Mouse (Mus musculus) heart, adult 8-10 months (tissue): ENCODE results near the gene Tex48. TPM values are rescaled to one million over a fixed set of nuclear protein-coding genes. Genes with fewer than 3 reads are reported as not detected.
A peak's percentile ranks its signal among the peaks of the same experiment; 100 is the strongest.

ENCODE experiments used
- DNase-seq: peaks from one replicate; pipeline ENCODE4 v3.0.0; 2022; ENCODE audit warnings: low spot score
- total RNA-seq, 4 experiments: library from RNA; stranded (reverse); gene quantifications; 2 replicates each; pipeline ENCODE4 v1.2.4; 2022

The Tex48 gene
- total RNA-seq, 4 experiments from 2014 or later = not detected

- no peak for DNase-seq
Measured at GRCm38 (mm10) chr4:63595259-63595658, 27.0 kb downstream of the Tex48 start.

DNA sequence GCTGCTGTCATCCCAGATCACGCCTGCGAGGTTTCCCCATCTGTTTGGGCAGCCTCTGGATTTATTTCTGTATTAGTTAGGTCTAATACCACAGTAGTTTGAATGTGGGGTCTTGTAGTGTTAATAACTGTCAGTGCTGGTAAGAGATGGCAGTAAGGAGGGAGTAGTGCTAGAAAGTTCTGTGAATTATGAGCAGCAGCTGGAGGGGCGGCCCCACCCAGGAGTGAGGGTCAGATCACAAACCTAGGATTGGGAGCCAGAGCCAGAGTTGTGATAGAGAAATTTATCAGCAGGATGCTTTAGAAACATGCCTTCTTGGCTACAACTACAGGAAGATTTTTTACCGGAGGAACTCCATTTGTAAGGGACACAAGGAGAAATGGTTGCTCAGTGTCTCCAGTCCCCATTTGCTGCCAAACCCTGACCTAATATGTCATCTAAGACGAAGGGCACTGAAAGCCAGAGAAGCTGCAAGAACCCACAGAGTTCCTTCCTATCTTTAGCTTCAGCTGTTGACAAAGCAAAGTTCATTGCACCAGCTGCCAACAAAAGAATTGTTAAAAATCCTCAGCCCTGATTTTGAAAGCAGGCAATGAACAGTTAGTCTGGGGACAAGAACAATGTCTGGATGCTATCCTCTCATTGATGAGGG is 27.6 kb downstream of the Tex48 start:
- DNase-seq = peak; percentile 40

GRCm38 (mm10) chr4:63590538-63590937 is 31.7 kb downstream of the Tex48 start:
- no peak for DNase-seq

DNA sequence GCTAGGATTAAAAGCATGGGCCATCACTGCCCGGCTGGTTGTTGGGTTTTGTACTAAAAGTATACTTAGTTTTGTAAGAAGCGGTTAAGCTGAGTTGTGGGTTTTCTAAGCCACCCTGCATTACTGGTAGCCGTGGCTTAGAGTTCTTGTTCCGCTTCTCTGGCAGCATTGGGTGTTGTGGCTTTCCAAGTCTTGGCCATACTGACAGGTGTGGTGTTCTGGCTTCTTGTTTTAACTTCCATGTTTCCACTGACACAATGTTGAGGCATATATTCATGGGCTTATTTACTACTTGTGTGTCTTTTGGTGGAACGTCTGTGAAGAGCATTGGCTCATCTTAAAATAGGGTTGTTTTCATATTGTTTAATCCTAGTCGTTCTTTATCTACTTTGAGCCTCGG is 32.2 kb downstream of the Tex48 start:
- DNase-seq = no peak

GRCm38 (mm10) chr4:63586240-63586639 is 36.0 kb downstream of the Tex48 start:
- no peak for DNase-seq

- no peak for DNase-seq
Measured at GRCm38 (mm10) chr4:63585216-63585615, 37.0 kb downstream of the Tex48 start.

GRCm38 (mm10) chr4:63582580-63582979 is 39.6 kb downstream of the Tex48 start:
- DNase-seq = no peak

DNA sequence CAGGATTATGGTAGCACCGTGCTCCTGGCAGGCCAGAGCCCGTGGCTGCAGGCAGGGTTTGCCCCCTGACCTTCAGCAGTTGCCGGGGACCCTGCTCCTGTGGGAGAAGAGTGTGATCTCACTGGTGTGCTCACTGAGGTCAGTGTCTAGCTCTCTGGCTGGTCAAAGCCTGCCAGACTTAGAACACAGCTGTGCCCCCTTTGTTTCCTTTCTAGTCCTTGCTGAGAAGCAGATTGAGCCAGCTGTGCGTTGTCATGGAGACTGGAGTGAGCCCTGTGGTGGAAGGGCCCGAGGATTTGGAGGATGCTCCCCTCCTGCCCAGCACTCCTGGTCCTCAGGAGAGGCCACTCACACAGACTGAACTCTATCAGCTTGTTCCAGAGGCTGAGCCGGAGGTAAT is 42.1 kb downstream of the Tex48 start:
- no peak for DNase-seq

DNA sequence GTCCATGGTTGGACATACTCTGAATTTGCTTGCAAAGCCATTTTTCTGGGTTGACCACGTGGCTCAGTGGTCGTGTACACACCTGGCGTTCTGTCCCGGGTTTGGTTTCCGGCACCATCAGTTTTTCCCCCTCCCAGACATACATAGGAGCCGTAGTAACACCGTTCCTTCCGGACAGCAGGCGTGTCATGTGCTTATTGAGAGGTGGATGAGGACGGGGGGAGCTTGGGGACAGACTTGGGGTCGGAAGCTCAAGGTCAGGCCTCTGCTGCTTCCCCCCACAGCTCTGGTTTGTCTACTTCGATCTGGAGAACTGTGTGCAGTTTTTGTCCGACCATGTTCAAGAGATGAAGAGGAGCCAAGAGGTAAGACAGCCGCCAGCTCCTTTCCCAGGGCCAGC is 42.6 kb downstream of the Tex48 start:
- DNase-seq = no peak

DNA sequence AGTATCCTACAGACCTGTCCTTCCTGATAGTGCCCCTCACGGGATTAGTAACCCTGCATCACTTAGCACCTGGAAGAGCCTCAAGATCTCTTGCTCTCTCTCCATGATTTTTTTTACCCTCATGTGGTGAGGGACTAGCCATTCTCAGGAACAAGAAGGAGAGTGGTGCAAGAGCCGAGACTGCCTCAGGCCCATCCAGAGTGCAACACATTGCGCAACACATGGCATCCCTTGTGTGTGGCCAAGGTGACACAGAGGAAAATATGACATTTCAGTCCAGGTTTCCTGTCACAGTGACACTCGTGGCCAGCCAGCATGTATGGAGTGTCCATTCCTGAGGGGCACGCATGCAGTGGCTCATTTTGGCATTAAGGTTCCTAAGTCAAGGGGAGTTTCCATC is 49.6 kb downstream of the Tex48 start:
- no peak for DNase-seq

DNA sequence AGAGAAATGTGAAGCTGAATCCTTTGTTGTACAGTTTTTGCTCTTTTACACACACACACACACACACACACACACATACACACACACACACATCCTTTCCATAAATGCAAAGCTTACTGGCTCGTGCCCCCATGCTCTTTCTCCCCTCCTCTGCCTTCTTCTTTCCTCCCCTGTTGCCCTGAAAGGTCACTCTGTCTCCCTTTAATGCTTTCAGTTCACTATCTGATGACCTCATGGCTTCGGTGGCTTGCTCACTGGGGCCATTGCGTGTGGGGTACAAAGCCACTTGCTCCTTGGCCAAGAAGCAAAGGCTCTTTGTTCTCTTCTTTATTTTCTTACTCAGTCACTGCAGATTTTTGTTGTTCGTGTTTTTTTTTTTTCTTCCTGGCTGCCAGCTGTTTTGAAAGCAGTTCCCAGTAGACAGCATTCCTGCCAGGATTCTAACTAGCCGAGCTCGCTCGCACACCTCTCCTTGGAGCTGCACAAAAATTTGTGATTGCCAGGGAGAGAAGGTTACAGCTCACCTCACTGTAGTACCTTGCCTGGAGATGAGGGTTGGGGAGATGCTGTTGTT is 51.9 kb downstream of the Tex48 start:
- DNase-seq = no peak

DNA sequence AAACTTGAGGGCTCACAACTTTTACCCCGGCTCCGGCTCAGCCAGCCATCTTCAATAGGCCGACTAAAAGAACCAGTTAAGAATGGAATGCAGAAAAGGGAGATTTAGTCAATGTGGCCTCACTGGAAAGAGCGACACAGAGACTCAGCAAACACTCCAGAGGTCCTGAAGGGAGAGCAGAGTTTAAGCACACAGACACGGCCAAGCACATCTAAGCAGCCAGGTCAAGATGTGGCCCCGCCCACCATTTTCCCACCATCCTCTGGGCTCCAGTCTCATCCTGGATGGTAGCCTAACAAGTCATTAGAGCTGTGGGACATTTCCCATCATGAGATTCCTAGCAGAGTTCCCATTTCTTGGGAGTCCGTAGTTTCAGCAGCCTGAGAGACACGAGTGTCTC is 52.9 kb downstream of the Tex48 start:
- DNase-seq = no peak

- DNase-seq = no peak
Measured at GRCm38 (mm10) chr4:63567712-63568390, 54.4 kb downstream of the Tex48 start.

GRCm38 (mm10) chr4:63562742-63563141 is 59.5 kb downstream of the Tex48 start:
- no peak for DNase-seq

GRCm38 (mm10) chr4:63561861-63562675 is 60.2 kb downstream of the Tex48 start:
- no peak for DNase-seq

GRCm38 (mm10) chr4:63560079-63560478 is 62.1 kb downstream of the Tex48 start:
- DNase-seq = no peak

DNA sequence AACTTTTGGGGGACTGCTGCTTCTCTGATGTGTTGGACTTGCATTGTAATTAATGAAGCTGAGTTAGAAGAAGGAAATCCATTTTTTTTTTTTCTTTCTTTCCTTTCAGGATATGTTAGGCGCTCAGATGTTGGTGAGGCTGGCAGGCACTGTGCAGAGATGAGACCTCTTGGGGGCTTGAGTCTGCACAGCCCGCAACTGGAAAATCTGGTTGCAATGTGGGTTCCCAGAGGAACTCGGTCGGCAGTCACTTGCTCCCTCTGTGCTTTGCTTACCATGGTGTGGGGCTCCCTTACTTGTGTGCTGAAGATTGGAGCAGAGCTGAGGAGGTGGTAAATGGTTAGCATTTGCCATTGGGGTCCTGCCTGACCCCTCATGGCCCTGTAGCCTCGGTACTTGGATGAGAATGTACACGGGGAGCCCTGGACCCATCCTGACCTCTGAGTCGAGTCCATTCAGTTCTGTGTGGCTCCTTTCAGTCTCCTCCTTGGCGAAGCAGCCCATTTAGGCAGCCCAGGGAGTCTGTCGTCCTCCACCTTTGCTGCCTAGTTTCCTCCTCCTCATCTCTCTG is 63.0 kb downstream of the Tex48 start:
- DNase-seq = no peak

GRCm38 (mm10) chr4:63558407-63559081 is 63.7 kb downstream of the Tex48 start, which contains the start of gene Tmem268:
Tmem268 (plus strand) TSS chr4:63558781.
- DNase-seq = peak; percentile 65

GRCm38 (mm10) chr4:63557124-63558059 is 64.8 kb downstream of the Tex48 start:
- no peak for DNase-seq
